Mouse (Mus musculus): ENCODE results near the gene Pdpk1.

Pdpk1 gene

GRCm38 (mm10) chr17:24037844-24038243, 112.9 kb downstream of the Pdpk1 start, which contains the start of gene Prss27:
TSS of gene Prss27 (plus strand) at chr17:24038144.
- DNase-seq (ENCODE audit: extremely low spot score) = no peak

DNA sequence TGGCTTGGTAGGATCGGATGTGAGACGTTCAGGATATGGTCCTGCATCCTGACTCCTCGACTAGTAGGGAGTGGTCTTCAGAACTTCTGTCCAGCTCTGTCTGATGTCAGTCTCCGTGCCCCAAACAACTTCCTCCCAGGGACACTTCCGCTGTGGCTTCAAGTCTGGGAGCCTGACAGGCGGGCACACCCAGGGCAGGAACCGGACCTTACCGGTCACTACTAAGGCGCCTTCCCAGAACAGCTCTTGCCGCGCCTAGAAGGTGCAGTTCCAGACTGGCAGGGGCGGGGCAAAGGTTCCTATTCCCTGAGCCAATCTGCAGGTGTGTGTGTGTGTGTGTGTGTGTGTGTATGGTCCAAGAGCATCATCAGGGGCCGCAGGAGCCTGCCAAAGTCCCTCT, 113.4 kb downstream of the Pdpk1 start:
- DNase-seq (ENCODE audit: extremely low spot score) = no peak

DNA sequence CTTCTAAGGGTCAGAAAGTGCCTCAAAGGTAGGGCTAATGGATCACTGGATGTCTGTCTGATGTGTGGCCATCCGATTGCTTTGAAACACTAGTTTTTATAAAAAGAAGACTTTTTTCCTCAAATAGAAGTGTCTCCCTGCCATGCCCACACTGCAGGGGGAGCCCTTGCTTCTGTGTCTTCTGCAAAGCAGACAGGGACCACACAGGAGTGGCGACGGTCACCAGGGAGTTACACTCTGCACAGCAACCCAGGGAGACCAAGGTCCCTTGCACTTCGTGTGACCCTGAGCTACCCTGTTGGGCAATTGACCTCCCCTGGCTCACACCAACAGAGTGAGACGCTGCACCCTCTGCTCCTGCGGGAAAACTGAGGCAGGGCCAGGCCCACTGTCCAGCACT, 113.8 kb downstream of the Pdpk1 start:
- DNase-seq (ENCODE audit: extremely low spot score) = no peak

GRCm38 (mm10) chr17:24035087-24035486, 115.6 kb downstream of the Pdpk1 start:
- DNase-seq (ENCODE audit: extremely low spot score) = no peak

DNA sequence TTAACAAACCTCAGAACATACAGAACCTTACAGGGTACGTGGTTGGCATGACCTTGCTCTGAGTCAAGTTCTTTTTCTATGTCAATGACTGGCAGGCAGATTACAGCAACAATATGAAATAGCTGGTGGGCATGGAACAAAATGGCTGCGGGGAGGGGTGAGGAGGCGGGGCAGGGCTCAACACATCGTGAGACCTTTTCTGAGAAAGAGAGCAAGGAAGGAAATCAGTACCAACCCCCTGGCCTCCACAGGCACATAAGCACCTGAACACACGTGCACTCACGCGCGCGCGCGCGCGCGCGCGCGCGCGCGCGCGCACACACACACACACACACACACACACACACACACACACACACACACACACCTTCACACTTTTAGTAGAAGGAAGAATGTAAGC, 120.2 kb downstream of the Pdpk1 start:
- no peak for DNase-seq (ENCODE audit: extremely low spot score)

- DNase-seq (ENCODE audit: extremely low spot score) = no peak
Observed at GRCm38 (mm10) chr17:24029477-24029876, 121.2 kb downstream of the Pdpk1 start.
